Mouse (Mus musculus) T-helper 17 cell (primary cell): ENCODE data around the gene Ntm.

Experiments
- in situ Hi-C, 2 experiments: fragments of 300-600 bp; cut with MboI, MseI; formaldehyde crosslinking; loops; 1 replicate in 1 of 2; 2 replicates in 1 of 2; pipeline ENCODE4 v1.15.1; 2025; ENCODE audit warnings: high pct_unique_total_duplicates in 2 of 2

Gene Ntm

GRCm38 (mm10) chr9:29075243-29075642, 887.7 kb downstream of the Ntm start:
- in situ Hi-C loops = no loop called here

DNA sequence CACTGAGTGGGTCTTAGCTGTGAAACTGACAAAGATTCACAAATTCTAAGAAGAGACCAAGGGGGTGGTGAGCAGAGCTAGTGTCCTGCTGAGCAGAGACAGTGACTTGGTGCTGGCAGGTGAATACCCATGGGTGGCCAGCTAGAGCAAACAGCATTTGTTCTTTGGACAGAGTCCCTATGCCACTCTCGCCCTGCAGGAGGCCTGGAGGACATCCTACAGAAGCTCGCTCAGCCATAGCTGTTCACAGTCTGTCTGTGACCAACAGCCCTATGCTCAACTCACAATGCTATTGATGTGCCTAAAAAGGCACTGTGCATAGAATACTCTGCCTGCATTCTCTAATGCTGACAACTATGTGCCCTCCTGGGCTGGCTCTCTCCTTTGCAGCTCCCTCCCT, 888.4 kb downstream of the Ntm start:
- in situ Hi-C loops = no loop called here

DNA sequence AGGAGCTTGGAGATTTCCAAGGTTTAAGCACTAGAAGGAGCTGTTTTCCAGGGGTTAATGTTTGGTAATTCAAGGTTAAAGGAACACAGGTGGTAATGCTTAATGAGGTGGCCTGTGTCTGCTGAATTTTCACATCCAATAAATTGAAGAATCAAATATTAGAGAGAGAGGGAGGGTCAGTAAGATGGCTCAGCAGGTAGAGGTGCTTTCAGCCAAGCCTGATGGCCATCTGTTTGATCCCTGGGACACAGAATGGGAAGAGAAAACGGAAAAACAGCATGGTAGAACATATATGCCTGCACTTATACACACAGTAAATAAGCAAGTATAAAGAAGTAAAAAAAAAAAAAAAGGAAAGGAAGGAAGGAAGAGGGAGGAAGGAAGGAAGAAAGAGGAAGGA, 890.9 kb downstream of the Ntm start:
- in situ Hi-C loops = no loop called here

- in situ Hi-C loops = no loop called here
Measured at GRCm38 (mm10) chr9:29067572-29067971, 895.4 kb downstream of the Ntm start.

DNA sequence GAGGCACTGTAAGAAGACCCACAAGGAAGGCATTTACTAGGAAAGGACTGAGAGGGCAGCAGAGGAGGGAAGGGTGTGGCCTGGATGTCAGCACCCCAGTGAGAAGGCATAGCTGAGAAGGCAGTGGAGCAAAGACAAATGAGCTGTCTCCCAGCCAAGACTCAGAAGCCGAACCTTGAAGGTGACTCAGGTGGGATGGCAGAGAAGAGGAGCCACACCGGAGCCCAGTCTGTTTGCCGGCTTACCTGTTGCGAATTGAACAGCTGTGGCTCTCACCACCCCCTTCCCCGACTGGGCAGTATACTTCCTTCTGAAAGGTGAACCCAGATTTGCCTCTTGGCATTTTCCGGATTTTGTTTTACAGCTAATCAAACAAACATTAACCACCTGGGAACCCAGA, 902.6 kb downstream of the Ntm start:
- in situ Hi-C loops = no loop called here

- in situ Hi-C loops = no loop called here
Measured at GRCm38 (mm10) chr9:29058811-29059210, 904.1 kb downstream of the Ntm start.

GRCm38 (mm10) chr9:29055637-29056036, 907.3 kb downstream of the Ntm start:
- in situ Hi-C loops = no loop called here

DNA sequence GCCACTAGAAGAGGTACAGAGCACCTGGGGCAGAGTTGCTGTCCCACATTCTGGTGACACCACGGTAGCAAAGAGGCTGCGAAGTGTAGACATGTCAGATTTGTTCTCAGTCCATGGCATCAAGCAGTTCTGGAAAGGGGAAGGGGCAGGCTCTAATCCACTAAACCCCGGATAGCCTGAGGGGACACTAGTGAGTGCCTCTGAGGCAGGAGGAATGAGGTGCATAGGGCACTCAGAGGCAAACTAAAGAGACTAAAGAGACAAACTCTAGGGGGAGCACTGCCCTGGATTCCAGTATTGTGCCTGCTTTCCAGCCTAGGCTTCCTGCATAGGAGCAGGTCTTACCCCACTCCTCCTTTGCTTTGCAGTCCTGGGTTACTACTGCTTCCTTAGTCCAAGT, 926.5 kb downstream of the Ntm start:
- in situ Hi-C loops = no loop called here

GRCm38 (mm10) chr9:29036058-29036457, 926.9 kb downstream of the Ntm start:
- in situ Hi-C loops = no loop called here

GRCm38 (mm10) chr9:29026410-29026809, 936.5 kb downstream of the Ntm start:
- in situ Hi-C loops = no loop called here

DNA sequence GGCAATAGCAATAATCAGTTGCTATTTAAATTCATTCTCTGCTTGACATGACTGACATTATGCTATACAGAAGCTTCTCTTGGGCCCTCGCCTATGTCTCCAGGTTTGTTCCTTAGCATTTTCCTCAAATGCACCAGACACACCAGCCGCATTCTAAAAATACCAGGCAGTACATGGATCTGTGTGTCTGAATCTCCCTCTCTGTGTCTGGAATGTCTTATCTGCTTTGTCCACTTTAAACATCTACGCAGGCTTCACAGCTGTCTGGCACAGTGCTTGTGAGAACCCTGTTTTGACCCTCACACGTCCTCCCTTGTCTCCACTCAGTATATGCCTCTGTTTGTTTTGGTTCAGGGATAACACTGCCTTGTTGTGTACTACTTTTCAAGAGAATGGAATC, 937.3 kb downstream of the Ntm start:
- in situ Hi-C loops = no loop called here

DNA sequence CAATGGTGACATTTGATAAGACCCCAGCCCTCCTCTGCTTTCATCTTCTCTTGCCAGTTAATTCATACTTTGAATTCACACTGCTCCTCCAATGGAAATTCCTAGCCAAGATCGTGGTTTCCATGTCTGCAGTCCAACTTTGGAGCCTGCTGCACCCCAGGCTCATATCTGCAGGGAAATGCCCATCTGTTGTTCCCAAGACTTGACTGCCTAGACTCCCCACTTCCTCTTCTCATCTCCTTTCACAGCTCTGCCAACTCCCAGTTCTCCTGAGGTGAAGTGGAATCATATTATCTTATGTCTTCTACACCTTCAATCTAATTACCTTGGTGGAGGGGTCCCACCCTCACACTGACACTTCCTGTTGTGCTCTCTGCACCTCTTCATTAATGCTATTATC, 937.8 kb downstream of the Ntm start:
- in situ Hi-C loops = no loop called here

- in situ Hi-C loops = no loop called here
Measured at GRCm38 (mm10) chr9:29016879-29017278, 946.1 kb downstream of the Ntm start.

DNA sequence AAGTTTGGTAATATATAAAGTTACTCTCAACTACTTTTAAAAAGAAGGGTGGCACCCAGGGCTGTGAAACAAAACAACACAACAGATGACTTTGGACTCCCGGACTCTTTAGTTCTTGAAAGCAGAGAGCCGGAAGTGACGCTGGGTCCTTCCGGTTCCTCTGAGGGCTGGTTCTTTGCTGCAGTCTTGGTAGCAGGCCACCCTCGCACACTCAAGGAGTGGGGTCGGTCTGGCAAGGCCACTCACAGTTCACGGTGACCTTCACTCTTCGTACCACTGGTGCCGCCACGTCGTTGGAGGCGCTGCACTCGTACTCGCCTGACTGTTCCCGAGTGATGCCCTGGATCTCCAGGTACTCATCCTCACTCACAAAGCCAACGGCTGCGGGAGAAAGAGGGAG, 949.1 kb downstream of the Ntm start:
- in situ Hi-C loops = no loop called here

DNA sequence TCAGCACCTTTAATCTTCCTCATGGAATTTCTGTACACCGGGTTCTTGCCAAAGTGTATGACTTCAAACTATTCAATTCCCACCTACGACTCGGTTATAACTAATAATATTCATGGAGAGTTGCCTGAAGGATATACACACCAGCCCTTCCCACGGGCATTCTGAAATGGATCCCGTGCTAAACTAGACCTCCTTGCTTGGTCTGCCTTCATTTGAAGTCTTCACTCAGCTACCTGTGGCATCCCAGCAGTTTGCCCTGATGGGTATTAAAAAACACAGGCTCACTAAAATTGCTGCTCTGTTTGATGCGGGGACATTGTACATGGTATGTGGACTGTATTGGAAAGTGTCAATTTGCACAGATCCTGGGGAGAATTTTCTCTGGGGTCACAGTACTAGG, 950.4 kb downstream of the Ntm start:
- in situ Hi-C loops = no loop called here

DNA sequence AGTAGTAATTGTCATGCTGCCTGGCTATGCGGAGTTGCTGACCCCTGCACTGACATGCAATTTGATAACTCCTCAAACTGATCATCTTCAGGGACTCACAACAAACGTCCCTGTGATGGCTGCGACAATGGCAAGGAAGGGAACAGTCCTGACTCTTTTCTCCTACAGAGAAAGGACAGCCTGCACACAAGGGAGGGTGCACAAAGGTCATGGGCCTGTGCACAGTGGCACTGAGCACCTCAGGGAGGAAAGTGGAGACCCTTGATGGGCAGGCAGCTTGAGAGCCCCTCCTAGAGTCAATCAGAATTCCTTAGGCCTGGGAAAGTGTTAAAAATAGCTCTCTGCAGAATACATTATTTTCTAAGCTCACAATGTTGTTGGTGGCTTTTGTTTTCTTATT, 951.5 kb downstream of the Ntm start:
- in situ Hi-C loops = no loop called here

GRCm38 (mm10) chr9:29004534-29004933, 958.4 kb downstream of the Ntm start:
- in situ Hi-C loops = no loop called here

- in situ Hi-C loops = no loop called here
Measured at GRCm38 (mm10) chr9:28999951-29000351, 963.0 kb downstream of the Ntm start.

DNA sequence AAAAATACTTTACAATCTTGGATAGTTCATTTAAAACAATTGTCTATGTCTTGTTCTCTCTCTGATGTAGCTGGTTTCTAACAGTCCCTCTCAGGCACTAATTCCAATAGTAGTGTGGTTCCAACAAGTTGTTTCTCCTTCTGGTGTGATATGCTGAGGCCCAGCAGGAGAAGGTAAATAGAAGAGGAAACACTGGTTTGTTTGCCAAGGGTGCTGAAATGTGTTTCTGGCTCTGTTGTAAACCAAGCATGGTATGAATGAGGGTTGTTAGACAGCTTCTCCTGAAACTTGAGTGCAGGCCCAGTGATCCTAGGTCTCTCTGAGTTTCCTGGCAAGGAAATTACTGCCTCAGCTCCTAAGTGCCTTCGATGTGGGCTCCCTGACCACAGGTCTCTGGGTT, 985.7 kb downstream of the Ntm start:
- in situ Hi-C loops = no loop called here

- in situ Hi-C loops = no loop called here
Measured at GRCm38 (mm10) chr9:28969455-28969854, 993.5 kb downstream of the Ntm start.
